Mouse (Mus musculus) forebrain, embryonic 10.5 days (tissue): ENCODE data around the gene Abcc3. TPM values are rescaled to one million over a fixed set of nuclear protein-coding genes. Genes with fewer than 3 reads are reported as not detected.

Experiments
- DNase-seq: peaks from one replicate; pipeline ENCODE4 v3.0.0-alpha.2; 2017; ENCODE audit warnings: low spot score; ENCODE audit errors: extremely low spot score
- H3K27ac ChIP-seq: fragments of 300-500 bp; sonication (generic); 2 replicates; pipeline ENCODE4 v1.5.1; 2016; ENCODE audit warnings: mild to moderate bottlenecking
- H3K27me3 ChIP-seq: fragments of 300-500 bp; sonication (generic); 2 replicates; pipeline ENCODE4 v1.6.1; 2016; ENCODE audit warnings: mild to moderate bottlenecking; ENCODE audit not compliant: poor library complexity, severe bottlenecking
- H3K36me3 ChIP-seq: fragments of 300-500 bp; sonication (generic); replicated peaks from 2 replicates; pipeline ENCODE4 v1.6.1; 2016; ENCODE audit warnings: mild to moderate bottlenecking, moderate library complexity
- H3K4me1 ChIP-seq: fragments of 300-500 bp; sonication (generic); 2 replicates; pipeline ENCODE4 v1.6.1; 2016
- H3K4me3 ChIP-seq: fragments of 300-500 bp; sonication (generic); 2 replicates; pipeline ENCODE4 v1.5.1; 2016; ENCODE audit warnings: mild to moderate bottlenecking, moderate library complexity
- H3K9me3 ChIP-seq: fragments of 300-500 bp; sonication (generic); 2 replicates; pipeline ENCODE4 v1.6.1; 2016; ENCODE audit warnings: mild to moderate bottlenecking, moderate library complexity
- WGBS: fragments of 180-500 bp; shearing (Covaris S2); methylation state at CpG from one replicate; pipeline ENCODE4 v1.1.7; 2016; 5-methylcytosine and 5-hydroxymethylcytosine counted together
- polyA plus RNA-seq: library from polyadenylated mRNA; unstranded; fragments of >200 nt; fragmentation: Nextera tagmentation; extraction: Ambion mirVana; gene quantifications from 2 replicates; pipeline ENCODE4 v1.2.1, GENCODE M21; 2016

The Abcc3 gene
- polyA plus RNA-seq, 1 experiment from 2014 or later: 0.22 TPM

GRCm38 (mm10) chr11:94369981-94370380 lies 22.8 kb downstream of the Abcc3 start:
- no peak overlapping the region for H3K4me3 ChIP-seq
- no peaks in the 10 kb centered on the region for H3K9me3 ChIP-seq
- no peaks in the 10 kb centered on the region for H3K36me3 ChIP-seq
- H3K4me1 ChIP-seq: peaks cover 10% of the 10 kb centered on the region; the same call in 1 of the 2 replicates
- 87% methylated on average over 6 of the region's 6 CpGs for WGBS
- DNase-seq: no peak
- no peak overlapping the region for H3K27ac ChIP-seq
- peaks cover 9% of the 10 kb centered on the region; the same call in 1 of the 2 replicates for H3K27me3 ChIP-seq

DNA sequence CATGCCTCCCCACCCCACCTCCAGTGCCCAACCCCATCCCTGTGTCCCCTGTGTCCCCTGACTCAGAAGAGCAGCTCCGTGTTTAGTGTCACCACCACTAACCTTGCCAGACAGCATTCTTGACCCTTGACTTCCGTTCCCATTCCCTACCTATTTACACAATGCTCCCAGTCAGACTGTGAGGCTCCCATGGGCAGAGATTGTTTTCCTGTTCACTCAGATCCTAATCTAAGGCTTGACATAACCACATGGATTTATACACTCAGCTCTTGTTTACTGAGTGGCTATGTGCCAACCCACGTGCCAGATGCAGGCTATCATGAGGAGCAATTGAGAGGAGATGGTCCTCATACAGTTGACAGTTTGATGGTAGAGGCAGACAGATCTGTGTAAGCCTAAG lies 27.5 kb downstream of the Abcc3 start:
- no peak overlapping the region for H3K4me3 ChIP-seq
- no peaks in the 10 kb centered on the region for H3K9me3 ChIP-seq
- DNase-seq: no peak
- H3K4me1 ChIP-seq: no peaks in the 10 kb centered on the region
- no peaks in the 10 kb centered on the region for H3K36me3 ChIP-seq
- H3K27me3 ChIP-seq: no peaks in the 10 kb centered on the region
- WGBS: 76% methylated on average over 3 of the region's 3 CpGs
- no peak overlapping the region for H3K27ac ChIP-seq

DNA sequence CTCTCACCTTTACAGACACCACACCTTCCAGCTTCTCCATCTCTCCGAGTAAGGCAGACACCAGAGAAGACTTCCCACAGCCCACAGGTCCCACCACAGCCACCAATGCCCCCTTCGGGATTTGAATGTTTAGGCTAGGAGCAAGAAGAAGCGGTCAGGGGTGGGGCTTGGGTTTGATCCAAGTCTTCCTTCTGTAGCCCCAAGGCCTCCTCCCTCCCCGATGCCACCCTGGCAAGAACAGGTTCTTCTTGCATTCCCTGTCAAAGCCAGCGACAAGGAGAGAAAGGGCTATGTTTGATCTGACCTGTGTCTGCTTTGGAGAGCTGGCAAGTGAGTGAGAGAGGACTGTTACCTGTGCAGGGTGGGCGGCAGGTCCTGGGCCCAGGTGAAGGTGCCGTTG lies 29.1 kb downstream of the Abcc3 start:
- 87% methylated on average over 7 of the region's 7 CpGs for WGBS
- Histone ChIP-seq H3K36me3 (no peaks in the 10 kb centered on the region), H3K27me3 (no peaks in the 10 kb centered on the region), H3K4me3 (no peak overlapping the region), H3K4me1 (no peaks in the 10 kb centered on the region), H3K27ac (no peak overlapping the region), H3K9me3 (no peaks in the 10 kb centered on the region)
- DNase-seq: no peak

- Histone ChIP-seq H3K27ac (no peak overlapping the region), H3K27me3 (0 out of 2 replicates have a peak, but pooled peaks cover under 1% of the 10 kb centered on the region), H3K4me1 (no peaks in the 10 kb centered on the region), H3K9me3 (no peaks in the 10 kb centered on the region), H3K36me3 (no peaks in the 10 kb centered on the region), H3K4me3 (no peak overlapping the region)
- DNase-seq: no peak
- 92% methylated on average over 5 of the region's 5 CpGs for WGBS
Measured at GRCm38 (mm10) chr11:94362101-94362500, 30.7 kb downstream of the Abcc3 start.

DNA sequence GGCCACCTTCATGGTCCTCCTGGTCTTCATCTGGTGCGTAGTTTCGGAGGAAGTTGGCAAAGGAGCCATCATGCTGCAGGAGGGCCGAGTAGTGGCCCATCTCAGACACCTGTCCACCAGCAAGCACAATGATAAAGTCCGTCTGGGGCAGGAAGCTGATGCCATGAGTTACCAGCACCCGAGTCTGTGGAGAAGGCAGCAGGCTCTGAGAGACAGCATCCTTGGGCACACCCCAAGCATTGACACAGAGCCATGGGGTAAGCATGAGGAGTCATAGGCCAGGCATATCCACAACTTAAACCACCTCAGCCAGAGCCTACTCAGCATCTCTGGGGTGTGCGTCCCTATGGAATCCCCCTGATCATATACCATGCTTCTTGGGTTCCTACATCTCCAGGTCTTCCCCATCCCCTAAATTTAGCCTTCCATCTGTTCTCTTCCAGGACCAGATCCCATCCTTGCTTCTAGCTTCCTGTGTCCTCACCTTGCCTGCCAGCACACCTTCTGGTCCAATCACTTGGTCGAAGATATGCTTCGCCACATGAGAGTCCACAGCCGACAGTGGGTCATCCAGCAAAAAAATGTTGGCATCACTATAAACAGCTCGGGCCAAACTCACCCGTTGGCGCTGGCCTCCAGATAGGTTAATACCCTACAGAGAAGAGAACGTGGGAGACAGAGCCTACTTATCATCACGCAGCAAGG lies 31.5 kb downstream of the Abcc3 start:
- no peak for DNase-seq
- Histone ChIP-seq H3K4me3 (no peak overlapping the region), H3K27ac (no peak overlapping the region), H3K36me3 (no peaks in the 10 kb centered on the region), H3K4me1 (no peaks in the 10 kb centered on the region), H3K27me3 (peaks cover 5% of the 10 kb centered on the region), H3K9me3 (no peaks in the 10 kb centered on the region)
- WGBS: 93% methylated on average over 14 of the region's 14 CpGs

- Histone ChIP-seq H3K4me3 (no peak overlapping the region), H3K36me3 (no peaks in the 10 kb centered on the region), H3K9me3 (no peaks in the 10 kb centered on the region), H3K27ac (no peak overlapping the region), H3K4me1 (no peaks in the 10 kb centered on the region), H3K27me3 (peaks cover 9% of the 10 kb centered on the region)
- WGBS: 94% methylated on average over 12 of the region's 12 CpGs
- DNase-seq: no peak
Measured at GRCm38 (mm10) chr11:94359168-94359567, 33.6 kb downstream of the Abcc3 start.

- DNase-seq: no peak
- 89% methylated on average over 9 of the region's 9 CpGs for WGBS
- Histone ChIP-seq H3K27ac (no peak overlapping the region), H3K27me3 (peaks cover 29% of the 10 kb centered on the region), H3K4me3 (no peak overlapping the region), H3K36me3 (no peaks in the 10 kb centered on the region), H3K4me1 (peaks cover 8% of the 10 kb centered on the region; the same call in 1 of the 2 replicates), H3K9me3 (no peaks in the 10 kb centered on the region)
Measured at GRCm38 (mm10) chr11:94355521-94356217, 37.1 kb downstream of the Abcc3 start.

DNA sequence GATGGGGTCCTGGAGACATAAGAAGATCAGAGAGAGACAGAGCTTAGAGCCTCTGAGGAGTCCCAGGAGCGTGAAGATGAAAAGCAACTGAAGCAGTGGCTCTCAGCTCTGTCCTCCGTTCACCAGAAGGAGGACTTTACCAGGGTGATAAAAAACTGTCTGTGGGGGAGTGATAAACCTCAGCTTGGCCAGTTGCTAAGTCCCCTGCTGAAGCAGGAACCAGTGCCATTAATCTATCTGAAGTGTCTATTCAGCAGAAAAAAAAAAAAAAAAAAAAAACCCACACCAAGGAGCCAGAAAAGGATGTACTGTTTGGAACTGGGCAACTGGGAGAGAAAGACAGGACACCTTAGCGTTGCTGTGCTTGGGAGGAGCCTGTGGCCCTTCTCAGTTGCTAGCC lies 41.7 kb downstream of the Abcc3 start:
- no peaks in the 10 kb centered on the region for H3K36me3 ChIP-seq
- no peak for DNase-seq
- no peak overlapping the region for H3K4me3 ChIP-seq
- 37% methylated on average over 3 of the region's 3 CpGs for WGBS
- peaks cover 23% of the 10 kb centered on the region for H3K27me3 ChIP-seq
- no peaks in the 10 kb centered on the region for H3K9me3 ChIP-seq
- H3K4me1 ChIP-seq: peaks cover 8% of the 10 kb centered on the region; the same call in 1 of the 2 replicates
- 0 out of 2 replicates have a peak overlapping the region, but pooled peaks have one; percentile 25 for H3K27ac ChIP-seq

DNA sequence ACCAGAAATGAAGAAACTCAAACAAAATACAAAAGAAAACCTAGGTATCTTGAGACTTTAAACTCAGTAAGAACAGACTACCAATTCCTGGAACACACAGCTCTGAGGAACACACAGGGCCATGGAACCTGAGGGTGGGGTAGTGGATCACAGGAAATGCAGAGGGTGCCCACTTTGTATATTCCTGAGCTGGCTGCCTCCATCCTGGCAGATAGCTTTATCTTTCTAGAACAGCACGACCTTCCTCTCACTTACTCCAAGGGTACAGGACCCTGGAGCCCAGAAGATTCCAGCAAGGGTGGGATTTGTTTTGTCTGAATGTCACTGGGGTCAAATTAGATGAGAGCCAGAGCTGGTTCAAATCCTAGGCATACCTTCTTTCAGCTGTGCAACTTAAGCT lies 42.5 kb downstream of the Abcc3 start:
- H3K36me3 ChIP-seq: no peaks in the 10 kb centered on the region
- no peak overlapping the region for H3K4me3 ChIP-seq
- peaks cover 29% of the 10 kb centered on the region for H3K27me3 ChIP-seq
- H3K27ac ChIP-seq: no peak overlapping the region
- 85% methylated on average over 1 of the region's 1 CpGs for WGBS
- H3K4me1 ChIP-seq: peaks cover 11% of the 10 kb centered on the region; the same call in 1 of the 2 replicates
- no peaks in the 10 kb centered on the region for H3K9me3 ChIP-seq
- DNase-seq: no peak

- no peak for DNase-seq
- peaks cover 32% of the 10 kb centered on the region for H3K27me3 ChIP-seq
- H3K4me3 ChIP-seq: no peak overlapping the region
- no peaks in the 10 kb centered on the region for H3K36me3 ChIP-seq
- H3K9me3 ChIP-seq: no peaks in the 10 kb centered on the region
- WGBS: 91% methylated on average over 2 of the region's 2 CpGs
- H3K27ac ChIP-seq: no peak overlapping the region
- H3K4me1 ChIP-seq: peaks cover 16% of the 10 kb centered on the region
Measured at GRCm38 (mm10) chr11:94349839-94350238, 43.0 kb downstream of the Abcc3 start.

DNA sequence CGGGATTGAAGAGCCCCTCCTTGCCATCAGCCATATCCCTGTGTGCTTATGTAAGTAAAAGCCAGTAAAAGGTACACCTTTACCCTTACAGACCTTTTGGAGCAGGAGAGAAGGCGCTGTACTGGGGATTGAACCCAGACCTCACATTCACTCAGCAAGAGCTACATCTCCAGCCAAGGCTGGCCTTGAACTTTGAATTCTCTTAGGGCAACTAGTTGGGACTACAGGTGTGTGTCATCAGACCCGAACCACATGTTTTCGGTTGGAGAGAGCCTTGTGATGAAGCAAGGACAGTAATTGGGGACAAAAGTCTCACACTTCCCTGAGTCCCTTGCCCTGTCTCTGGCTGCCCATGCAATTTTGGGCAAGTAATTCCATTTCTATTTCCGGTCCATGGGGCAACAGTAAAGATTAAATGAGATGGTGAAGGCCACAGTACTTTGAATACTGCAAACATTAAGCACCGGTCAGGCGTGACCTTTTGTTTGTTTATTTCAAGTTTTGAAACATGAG lies 45.7 kb downstream of the Abcc3 start:
- 87% methylated on average over 7 of the region's 7 CpGs for WGBS
- Histone ChIP-seq H3K27me3 (peaks cover 22% of the 10 kb centered on the region), H3K9me3 (no peaks in the 10 kb centered on the region), H3K36me3 (no peaks in the 10 kb centered on the region), H3K4me1 (peaks cover 43% of the 10 kb centered on the region), H3K27ac (no peak overlapping the region; the same call in 1 of the 2 replicates), H3K4me3 (no peak overlapping the region)
- no peak for DNase-seq

GRCm38 (mm10) chr11:94346611-94347010 lies 46.2 kb downstream of the Abcc3 start:
- WGBS: 77% methylated on average over 3 of the region's 3 CpGs
- no peak for DNase-seq
- H3K9me3 ChIP-seq: no peaks in the 10 kb centered on the region
- H3K27ac ChIP-seq: no peak overlapping the region; the same call in 1 of the 2 replicates
- H3K4me1 ChIP-seq: peaks cover 48% of the 10 kb centered on the region
- no peaks in the 10 kb centered on the region for H3K36me3 ChIP-seq
- H3K4me3 ChIP-seq: no peak overlapping the region
- peaks cover 17% of the 10 kb centered on the region for H3K27me3 ChIP-seq

- Histone ChIP-seq H3K36me3 (peaks cover 1% of the 10 kb centered on the region; the same call in 1 of the 2 replicates), H3K27me3 (peaks cover 15% of the 10 kb centered on the region), H3K9me3 (no peaks in the 10 kb centered on the region), H3K4me1 (peaks cover 49% of the 10 kb centered on the region), H3K27ac (no peak overlapping the region), H3K4me3 (no peak overlapping the region)
- DNase-seq: no peak
- WGBS: 93% methylated on average over 10 of the region's 10 CpGs
Measured at GRCm38 (mm10) chr11:94345926-94346325, 46.9 kb downstream of the Abcc3 start.
